Mouse (Mus musculus): ENCODE results near the gene Pbx3. TPM values are rescaled to one million over a fixed set of nuclear protein-coding genes. Genes with fewer than 3 reads are reported as not detected.

Gene Pbx3
- polyA plus RNA-seq, 2 experiments, result 7.7 to 9.8 TPM

DNA sequence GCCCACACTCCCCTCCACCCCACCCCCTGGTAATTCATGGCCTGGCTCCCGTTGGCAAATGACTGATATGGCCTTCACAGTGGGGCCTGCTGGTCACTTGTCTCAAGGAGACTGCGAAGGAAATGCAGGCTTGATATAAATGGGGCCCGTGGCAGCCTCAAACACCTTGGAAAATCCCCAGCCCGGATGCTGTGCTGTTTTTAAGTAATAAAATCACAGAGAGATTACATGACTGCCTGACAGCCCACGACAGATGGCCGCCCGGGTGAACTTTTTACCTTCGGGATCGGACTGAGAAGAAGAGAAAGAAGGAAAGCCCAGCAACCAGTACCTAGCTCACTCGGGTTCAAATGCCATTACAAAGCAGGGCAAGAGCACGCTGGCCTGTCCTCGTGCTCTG, 249.0 kb downstream of the Pbx3 start:
- no peaks in the 10 kb centered on the region for H3K9me3 ChIP-seq (ENCODE audit: control insufficient read depth, low read length)
- H3K4me3 ChIP-seq (ENCODE audit: insufficient read depth in 1 of 2, low read depth in 2 of 2, low read length in 2 of 2), result no peak overlapping the region
- H3K4me2 ChIP-seq (ENCODE audit: low read depth), result no peak overlapping the region
- H3K36me3 ChIP-seq (replicated peaks; ENCODE audit: control insufficient read depth, insufficient read depth, low read depth), result no peaks in the 10 kb centered on the region
- H3K27me3 ChIP-seq (ENCODE audit: control insufficient read depth, insufficient read depth, low read length), result no peaks in the 10 kb centered on the region
- WGBS (ENCODE audit: insufficient replicate concordance), result 50% methylated on average over 12 of the region's 12 CpGs
- DNase-seq (ENCODE audit: low read depth in 3 of 3, low spot score in 3 of 3) (no peak), ATAC-seq (ENCODE audit: insufficient read depth) (no peak)
- no peak overlapping the region for H3K9ac ChIP-seq (replicated peaks)
- H3K4me1 ChIP-seq (replicated peaks; ENCODE audit: control insufficient read depth in 2 of 2, insufficient read depth in 2 of 2, low read length in 1 of 2), result no peaks in the 10 kb centered on the region
- H3K27ac ChIP-seq, result no peak overlapping the region
- TF ChIP-seq EP300 (IDR thresholded peaks at IDR 0.05; ENCODE audit: low read depth) (no peak), CTCF (IDR thresholded peaks at IDR 0.05; ENCODE audit: low read depth) (no peak)

Other genes starting within 250 kb of the Pbx3 start
- gene Mapkap1, start 33.6 kb upstream of the Pbx3 start, polyA plus RNA-seq (2012; rRNA removed), result 11.9 and 14.9 TPM in 2 replicates
- gene Mapkap1, start 33.6 kb upstream of the Pbx3 start, polyA plus RNA-seq (2014; fragmentation: Nextera tagmentation; extraction: Ambion mirVana), result 25.5 and 29.5 TPM in 2 replicates